Mouse (Mus musculus): ENCODE results near the gene Clec5a.
A peak's percentile ranks its signal among the peaks of the same experiment; 100 is the strongest.
"Not testable (repeated sequence)": the region's sequence is repeated elsewhere in the genome, so short reads cannot be mapped to it uniquely, and the experiment has no call there.

Clec5a gene

GRCm38 (mm10) chr6:40585645-40586044 is at the start of gene Clec5a:
Gene Clec5a, minus strand, starts transcription at chr6:40585821.
- no peak for DNase-seq

GRCm38 (mm10) chr6:40634640-40635071 is 49.0 kb upstream of the Clec5a start:
- peak; percentile 18 for DNase-seq

GRCm38 (mm10) chr6:40628406-40629000 is 42.9 kb upstream of the Clec5a start, which contains the start of gene Mgam:
Gene Mgam, plus strand, starts transcription at chr6:40628831.
- DNase-seq, result no peak

GRCm38 (mm10) chr6:40626111-40626510 is 40.5 kb upstream of the Clec5a start:
- no peak for DNase-seq

- DNase-seq, result peak; percentile 85
Observed at GRCm38 (mm10) chr6:40617965-40618364, 32.3 kb upstream of the Clec5a start.

- DNase-seq, result no peak
Observed at GRCm38 (mm10) chr6:40613260-40613852, 27.7 kb upstream of the Clec5a start, which contains the start of gene Tas2r138. Gene Tas2r138, minus strand, starts transcription at chr6:40613310.

GRCm38 (mm10) chr6:40610244-40610643 is 24.6 kb upstream of the Clec5a start:
- DNase-seq, result no peak

GRCm38 (mm10) chr6:40607431-40607830 is 21.8 kb upstream of the Clec5a start:
- DNase-seq, result no peak

GRCm38 (mm10) chr6:40598546-40598945 is 12.9 kb upstream of the Clec5a start:
- DNase-seq, result not testable (repeated sequence)

- DNase-seq, result no peak
Observed at GRCm38 (mm10) chr6:40594804-40595550, 9.4 kb upstream of the Clec5a start.

- DNase-seq, result no peak
Observed at GRCm38 (mm10) chr6:40588346-40588745, 2.7 kb upstream of the Clec5a start.

GRCm38 (mm10) chr6:40584336-40584735 is 1.3 kb downstream of the Clec5a start:
- DNase-seq, result no peak

- DNase-seq, result no peak
Observed at GRCm38 (mm10) chr6:40576305-40576704, 9.3 kb downstream of the Clec5a start.

GRCm38 (mm10) chr6:40573618-40574017 is 12.0 kb downstream of the Clec5a start:
- DNase-seq, result no peak

- DNase-seq, result no peak
Observed at GRCm38 (mm10) chr6:40569187-40569586, 16.4 kb downstream of the Clec5a start, which contains the start of gene Olfr460. Gene Olfr460, plus strand, starts transcription at chr6:40569487.

- DNase-seq, result no peak
Observed at GRCm38 (mm10) chr6:40554950-40555349, 30.7 kb downstream of the Clec5a start, which contains the start of gene Olfr461. Gene Olfr461, minus strand, starts transcription at chr6:40555050.

GRCm38 (mm10) chr6:40544690-40545089 is 40.9 kb downstream of the Clec5a start:
- DNase-seq, result no peak

Data from kidney, postnatal 10 days (tissue).